Mouse (Mus musculus): ENCODE measurements around the gene Xxylt1.
"Not testable (repeated sequence)": the region's sequence is repeated elsewhere in the genome, so short reads cannot be mapped to it uniquely, and the experiment has no call there.

Xxylt1 gene

GRCm38 (mm10) chr16:31024221-31024620 lies 57.0 kb downstream of the Xxylt1 start:
- no peak for DNase-seq (ENCODE audit: low spot score in 2 of 2)

GRCm38 (mm10) chr16:31023803-31024202 lies 57.4 kb downstream of the Xxylt1 start:
- DNase-seq (ENCODE audit: low spot score in 2 of 2): no peak

- DNase-seq (ENCODE audit: low spot score in 2 of 2): no peak
Observed at GRCm38 (mm10) chr16:31022287-31022686, 58.9 kb downstream of the Xxylt1 start.

- no peak for DNase-seq (ENCODE audit: low spot score in 2 of 2)
Observed at GRCm38 (mm10) chr16:31019514-31019913, 61.7 kb downstream of the Xxylt1 start.

GRCm38 (mm10) chr16:31017687-31018413 lies 63.4 kb downstream of the Xxylt1 start:
- no peak for DNase-seq (ENCODE audit: low spot score in 2 of 2)

- no peak for DNase-seq (ENCODE audit: low spot score in 2 of 2)
Observed at GRCm38 (mm10) chr16:31016669-31017068, 64.6 kb downstream of the Xxylt1 start.

GRCm38 (mm10) chr16:31016169-31016568 lies 65.1 kb downstream of the Xxylt1 start:
- DNase-seq (ENCODE audit: low spot score in 2 of 2): no peak

GRCm38 (mm10) chr16:31015271-31015670 lies 66.0 kb downstream of the Xxylt1 start:
- DNase-seq (ENCODE audit: low spot score in 2 of 2): no peak

- DNase-seq (ENCODE audit: low spot score in 2 of 2): no peak
Observed at GRCm38 (mm10) chr16:31012236-31012635, 69.0 kb downstream of the Xxylt1 start.

GRCm38 (mm10) chr16:31010443-31010842 lies 70.8 kb downstream of the Xxylt1 start:
- no peak for DNase-seq (ENCODE audit: low spot score in 2 of 2)

GRCm38 (mm10) chr16:31008326-31008725 lies 72.9 kb downstream of the Xxylt1 start:
- no peak for DNase-seq (ENCODE audit: low spot score in 2 of 2)

- no peak for DNase-seq (ENCODE audit: low spot score in 2 of 2)
Observed at GRCm38 (mm10) chr16:31007582-31007981, 73.7 kb downstream of the Xxylt1 start.

GRCm38 (mm10) chr16:31005693-31006092 lies 75.5 kb downstream of the Xxylt1 start:
- DNase-seq (ENCODE audit: low spot score in 2 of 2): no peak

- DNase-seq (ENCODE audit: low spot score in 2 of 2): no peak
Observed at GRCm38 (mm10) chr16:31004321-31004682, 76.9 kb downstream of the Xxylt1 start.

- not testable (repeated sequence) for DNase-seq (ENCODE audit: low spot score in 2 of 2)
Observed at GRCm38 (mm10) chr16:31003592-31004320, 77.5 kb downstream of the Xxylt1 start.

- DNase-seq (ENCODE audit: low spot score in 2 of 2): no peak
Observed at GRCm38 (mm10) chr16:31002926-31003325, 78.3 kb downstream of the Xxylt1 start.

GRCm38 (mm10) chr16:31002117-31002516 lies 79.1 kb downstream of the Xxylt1 start:
- no peak for DNase-seq (ENCODE audit: low spot score in 2 of 2)

- no peak for DNase-seq (ENCODE audit: low spot score in 2 of 2)
Observed at GRCm38 (mm10) chr16:30998711-30999110, 82.5 kb downstream of the Xxylt1 start.

- DNase-seq (ENCODE audit: low spot score in 2 of 2): peak in 1 of 2 experiments; percentile 47
Observed at GRCm38 (mm10) chr16:30998048-30998447, 83.2 kb downstream of the Xxylt1 start.

- no peak for DNase-seq (ENCODE audit: low spot score in 2 of 2)
Observed at GRCm38 (mm10) chr16:30995446-30995845, 85.8 kb downstream of the Xxylt1 start.

- no peak for DNase-seq (ENCODE audit: low spot score in 2 of 2)
Observed at GRCm38 (mm10) chr16:30994881-30995280, 86.4 kb downstream of the Xxylt1 start.

GRCm38 (mm10) chr16:30994296-30994695 lies 86.9 kb downstream of the Xxylt1 start:
- no peak for DNase-seq (ENCODE audit: low spot score in 2 of 2)

GRCm38 (mm10) chr16:30992568-30992967 lies 88.7 kb downstream of the Xxylt1 start:
- DNase-seq (ENCODE audit: low spot score in 2 of 2): no peak

Measured in cerebellum, postnatal 4 days (tissue).